Mouse (Mus musculus): ENCODE measurements at regions not wholly inside any gene's neighbourhood (a gene's known extent, or its start where the extent isn't known, plus 50 kb on each side); places are given as distances from the start of the nearest gene placed in this dataset.
A peak's percentile ranks its signal among the peaks of the same experiment; 100 is the strongest.

- no peaks in the 10 kb centered on the region for H3K9me3 ChIP-seq (replicated peaks)
Measured at GRCm38 (mm10) chr3:121902246-121902645, 50.1 kb upstream of the Arhgap29 start.

GRCm38 (mm10) chr3:121900429-121900844 lies 51.9 kb upstream of the Arhgap29 start:
- Histone ChIP-seq H3K9me3 (replicated peaks) (no peaks in the 10 kb centered on the region), H3K4me3 (no peak overlapping the region), H3K27me3 (ENCODE audit: low read depth, poor library complexity, severe bottlenecking) (peaks cover 6% of the 10 kb centered on the region; the same call in 1 of the 2 replicates), H3K36me3 (no peaks in the 10 kb centered on the region), H3K4me1 (no peaks in the 10 kb centered on the region), H3K27ac (replicated peaks) (no peak overlapping the region)
- 84% methylated on average over 8 of the region's 8 CpGs for WGBS
- no peak for DNase-seq (ENCODE audit: low spot score)

More at GRCm38 (mm10) chr3:121902246-121902645, 50.1 kb upstream of the Arhgap29 start:
- Histone ChIP-seq H3K27ac (replicated peaks) (no peak overlapping the region), H3K4me3 (no peak overlapping the region), H3K27me3 (ENCODE audit: low read depth, poor library complexity, severe bottlenecking) (peaks cover 6% of the 10 kb centered on the region; the same call in 1 of the 2 replicates), H3K4me1 (no peaks in the 10 kb centered on the region), H3K36me3 (no peaks in the 10 kb centered on the region)
- 93% methylated on average over 15 of the region's 15 CpGs for WGBS
- DNase-seq (ENCODE audit: low spot score), result no peak

- Histone ChIP-seq H3K9me3 (replicated peaks) (no peaks in the 10 kb centered on the region), H3K36me3 (no peaks in the 10 kb centered on the region), H3K4me3 (no peak overlapping the region), H3K27ac (replicated peaks) (no peak overlapping the region), H3K4me1 (no peaks in the 10 kb centered on the region), H3K27me3 (ENCODE audit: low read depth, poor library complexity, severe bottlenecking) (no peaks in the 10 kb centered on the region)
- WGBS, result 86% methylated on average over 14 of the region's 14 CpGs
- no peak for DNase-seq (ENCODE audit: low spot score)
Measured at GRCm38 (mm10) chr3:121897821-121898574, 54.3 kb upstream of the Arhgap29 start.

GRCm38 (mm10) chr3:121893606-121894005 lies 58.7 kb upstream of the Arhgap29 start:
- Histone ChIP-seq H3K4me3 (no peak overlapping the region), H3K27me3 (ENCODE audit: low read depth, poor library complexity, severe bottlenecking) (peaks cover 32% of the 10 kb centered on the region), H3K36me3 (no peaks in the 10 kb centered on the region), H3K9me3 (replicated peaks) (no peaks in the 10 kb centered on the region), H3K27ac (replicated peaks) (no peak overlapping the region), H3K4me1 (peaks cover 23% of the 10 kb centered on the region)
- 85% methylated on average over 7 of the region's 7 CpGs for WGBS
- no peak for DNase-seq (ENCODE audit: low spot score)

GRCm38 (mm10) chr3:121892675-121893074 lies 59.7 kb upstream of the Arhgap29 start:
- H3K4me3 ChIP-seq, result no peak overlapping the region
- WGBS, result 84% methylated on average over 3 of the region's 3 CpGs

GRCm38 (mm10) chr3:121891338-121891737 lies 61.0 kb upstream of the Arhgap29 start:
- no peak overlapping the region for H3K4me3 ChIP-seq
- H3K27me3 ChIP-seq (ENCODE audit: low read depth, poor library complexity, severe bottlenecking), result peaks cover 54% of the 10 kb centered on the region
- no peak overlapping the region for H3K27ac ChIP-seq (replicated peaks)
- H3K4me1 ChIP-seq, result peaks cover 37% of the 10 kb centered on the region
- no peaks in the 10 kb centered on the region; the same call in 1 of the 2 replicates for H3K9me3 ChIP-seq (replicated peaks)
- whole genome bisulfite sequencing, result 56% methylated on average over 9 of the region's 9 CpGs
- H3K36me3 ChIP-seq, result no peaks in the 10 kb centered on the region
- no peak for DNase-seq (ENCODE audit: low spot score)

More at GRCm38 (mm10) chr3:121892675-121893074, 59.7 kb upstream of the Arhgap29 start:
- Histone ChIP-seq H3K4me1 (peaks cover 26% of the 10 kb centered on the region), H3K36me3 (no peaks in the 10 kb centered on the region), H3K27ac (replicated peaks) (no peak overlapping the region), H3K9me3 (replicated peaks) (no peaks in the 10 kb centered on the region; the same call in 1 of the 2 replicates), H3K27me3 (ENCODE audit: low read depth, poor library complexity, severe bottlenecking) (peaks cover 41% of the 10 kb centered on the region)
- no peak for DNase-seq (ENCODE audit: low spot score)

- H3K27me3 ChIP-seq (ENCODE audit: low read depth, poor library complexity, severe bottlenecking), result peaks cover 62% of the 10 kb centered on the region
- H3K36me3 ChIP-seq, result no peaks in the 10 kb centered on the region
- H3K4me3 ChIP-seq, result no peak overlapping the region
- peaks cover 43% of the 10 kb centered on the region for H3K4me1 ChIP-seq
- H3K27ac ChIP-seq (replicated peaks), result no peak overlapping the region
- no peaks in the 10 kb centered on the region; the same call in 1 of the 2 replicates for H3K9me3 ChIP-seq (replicated peaks)
- DNase-seq (ENCODE audit: low spot score), result no peak
- 38% methylated on average over 5 of the region's 5 CpGs for WGBS
Measured at GRCm38 (mm10) chr3:121890563-121890962, 61.8 kb upstream of the Arhgap29 start.

- H3K27me3 ChIP-seq (ENCODE audit: low read depth, poor library complexity, severe bottlenecking), result peaks cover 70% of the 10 kb centered on the region
- peaks cover 46% of the 10 kb centered on the region for H3K4me1 ChIP-seq
- DNase-seq (ENCODE audit: low spot score), result no peak
- H3K4me3 ChIP-seq, result peak overlapping the region; percentile 20; the same call in 1 of the 2 replicates
- no peak overlapping the region for H3K27ac ChIP-seq (replicated peaks)
- no peaks in the 10 kb centered on the region for H3K36me3 ChIP-seq
- WGBS, result 22% methylated on average over 15 of the region's 15 CpGs
- no peaks in the 10 kb centered on the region; the same call in 1 of the 2 replicates for H3K9me3 ChIP-seq (replicated peaks)
Measured at GRCm38 (mm10) chr3:121886870-121887605, 65.3 kb upstream of the Arhgap29 start.

GRCm38 (mm10) chr3:121886309-121886708 lies 66.0 kb upstream of the Arhgap29 start:
- Histone ChIP-seq H3K4me1 (peaks cover 45% of the 10 kb centered on the region), H3K27me3 (ENCODE audit: low read depth, poor library complexity, severe bottlenecking) (peaks cover 64% of the 10 kb centered on the region), H3K36me3 (no peaks in the 10 kb centered on the region), H3K9me3 (replicated peaks) (no peaks in the 10 kb centered on the region; the same call in 1 of the 2 replicates), H3K27ac (replicated peaks) (no peak overlapping the region), H3K4me3 (no peak overlapping the region)
- WGBS, result 41% methylated on average over 10 of the region's 10 CpGs
- no peak for DNase-seq (ENCODE audit: low spot score)

GRCm38 (mm10) chr3:121885265-121886178 lies 66.8 kb upstream of the Arhgap29 start:
- peaks cover 37% of the 10 kb centered on the region for H3K4me1 ChIP-seq
- H3K9me3 ChIP-seq (replicated peaks), result no peaks in the 10 kb centered on the region; the same call in 1 of the 2 replicates
- no peaks in the 10 kb centered on the region for H3K36me3 ChIP-seq
- WGBS, result 13% methylated on average over 10 of the region's 10 CpGs
- H3K27ac ChIP-seq (replicated peaks), result no peak overlapping the region
- DNase-seq (ENCODE audit: low spot score), result no peak
- peaks cover 60% of the 10 kb centered on the region for H3K27me3 ChIP-seq (ENCODE audit: low read depth, poor library complexity, severe bottlenecking)
- H3K4me3 ChIP-seq, result no peak overlapping the region

GRCm38 (mm10) chr3:121884328-121885248 lies 67.8 kb upstream of the Arhgap29 start:
- no peaks in the 10 kb centered on the region; the same call in 1 of the 2 replicates for H3K9me3 ChIP-seq (replicated peaks)
- peaks cover 33% of the 10 kb centered on the region for H3K4me1 ChIP-seq
- WGBS, result 23% methylated on average over 18 of the region's 18 CpGs
- DNase-seq (ENCODE audit: low spot score), result peak; percentile 81
- H3K36me3 ChIP-seq, result no peaks in the 10 kb centered on the region
- peaks cover 58% of the 10 kb centered on the region for H3K27me3 ChIP-seq (ENCODE audit: low read depth, poor library complexity, severe bottlenecking)
- no peak overlapping the region for H3K27ac ChIP-seq (replicated peaks)
- no peak overlapping the region for H3K4me3 ChIP-seq
